Mouse (Mus musculus) forebrain, embryonic 12.5 days (tissue): ENCODE results near the gene Med13l. TPM values are rescaled to one million over a fixed set of nuclear protein-coding genes. Genes with fewer than 3 reads are reported as not detected.

Experiments used
- ATAC-seq: fragments of 200-750 bp; cut with Nextera tagmentation; 2 replicates; pipeline ENCODE4 v1.8.0; 2017; ENCODE audit warnings: moderate TSS enrichment; ENCODE audit not compliant: low FRiP score
- H3K27ac ChIP-seq: fragments of 300-500 bp; sonication (generic); 2 replicates; pipeline ENCODE4 v1.5.1; 2016; ENCODE audit warnings: mild to moderate bottlenecking
- H3K27me3 ChIP-seq: fragments of 300-500 bp; sonication (generic); 2 replicates; pipeline ENCODE4 v1.6.1; 2016; ENCODE audit warnings: mild to moderate bottlenecking
- H3K36me3 ChIP-seq: fragments of 300-500 bp; sonication (generic); replicated peaks from 2 replicates; pipeline ENCODE4 v1.6.1; 2016; ENCODE audit warnings: mild to moderate bottlenecking
- H3K4me1 ChIP-seq: fragments of 300-500 bp; sonication (generic); 2 replicates; pipeline ENCODE4 v1.6.1; 2016
- H3K4me2 ChIP-seq: fragments of 300-500 bp; sonication (generic); 2 replicates; pipeline ENCODE4 v1.6.1; 2016; ENCODE audit warnings: mild to moderate bottlenecking, moderate library complexity
- H3K4me3 ChIP-seq: fragments of 300-500 bp; sonication (generic); replicated peaks from 2 replicates; pipeline ENCODE4 v1.5.1; 2016; ENCODE audit warnings: mild to moderate bottlenecking
- H3K9ac ChIP-seq: fragments of 300-500 bp; sonication (generic); 2 replicates; pipeline ENCODE4 v1.6.1; 2016; ENCODE audit warnings: mild to moderate bottlenecking
- H3K9me3 ChIP-seq: fragments of 300-500 bp; sonication (generic); 2 replicates; pipeline ENCODE4 v1.6.1; 2016
- WGBS: fragments of 180-500 bp; shearing (Covaris S2); methylation state at CpG from one replicate; pipeline ENCODE4 v1.1.7; 2016; 5-methylcytosine and 5-hydroxymethylcytosine counted together
- polyA plus RNA-seq: library from polyadenylated mRNA; unstranded; fragments of >200 nt; fragmentation: Nextera tagmentation; extraction: Ambion mirVana; gene quantifications from 2 replicates; pipeline ENCODE4 v1.2.1, GENCODE M21; 2016

Gene Med13l
- polyA plus RNA-seq, 1 experiment from 2014 or later, result 17.7 TPM

- Histone ChIP-seq H3K4me1 (peaks cover under 1% of the 10 kb centered on the region), H3K36me3 (peaks cover 56% of the 10 kb centered on the region), H3K4me3 (no peak overlapping the region), H3K27me3 (no peaks in the 10 kb centered on the region), H3K9me3 (no peaks in the 10 kb centered on the region), H3K9ac (no peak overlapping the region), H3K4me2 (no peak overlapping the region), H3K27ac (no peak overlapping the region)
- 53% methylated on average over 5 of the region's 5 CpGs for WGBS
- ATAC-seq, result no peak
These were observed 202.9 kb downstream of the Med13l start for GRCm38 (mm10) chr5:118763353-118763752.

- Histone ChIP-seq H3K27me3 (peaks cover 13% of the 10 kb centered on the region), H3K27ac (peak overlapping the region; percentile 70), H3K4me2 (no peak overlapping the region), H3K4me1 (peaks cover 10% of the 10 kb centered on the region), H3K9ac (no peak overlapping the region), H3K9me3 (no peaks in the 10 kb centered on the region), H3K36me3 (no peaks in the 10 kb centered on the region), H3K4me3 (no peak overlapping the region)
- peak; percentile 90 for ATAC-seq
- WGBS, result 10% methylated on average over 6 of the region's 6 CpGs
These were observed 208.7 kb downstream of the Med13l start for GRCm38 (mm10) chr5:118769143-118769542.

- Histone ChIP-seq H3K9me3 (no peaks in the 10 kb centered on the region), H3K4me3 (no peak overlapping the region), H3K27ac (no peak overlapping the region), H3K4me1 (peaks cover 4% of the 10 kb centered on the region; the same call in 1 of the 2 replicates), H3K4me2 (no peak overlapping the region), H3K36me3 (no peaks in the 10 kb centered on the region), H3K27me3 (peaks cover 15% of the 10 kb centered on the region), H3K9ac (no peak overlapping the region)
- 42% methylated on average over 3 of the region's 3 CpGs for WGBS
- ATAC-seq, result no peak
These were observed 213.4 kb downstream of the Med13l start for GRCm38 (mm10) chr5:118773866-118774265.

GRCm38 (mm10) chr5:118776396-118776795 is 215.9 kb downstream of the Med13l start:
- Histone ChIP-seq H3K36me3 (no peaks in the 10 kb centered on the region), H3K4me2 (no peak overlapping the region), H3K4me3 (no peak overlapping the region), H3K9me3 (no peaks in the 10 kb centered on the region), H3K27ac (no peak overlapping the region), H3K9ac (no peak overlapping the region), H3K27me3 (peaks cover 27% of the 10 kb centered on the region), H3K4me1 (no peaks in the 10 kb centered on the region)
- WGBS, result 79% methylated on average over 6 of the region's 6 CpGs
- ATAC-seq, result no peak

- no peaks in the 10 kb centered on the region for H3K4me1 ChIP-seq
- H3K9ac ChIP-seq, result no peak overlapping the region
- no peak for ATAC-seq
- H3K9me3 ChIP-seq, result no peaks in the 10 kb centered on the region
- H3K27me3 ChIP-seq, result peaks cover 22% of the 10 kb centered on the region
- no peak overlapping the region for H3K4me2 ChIP-seq
- no peaks in the 10 kb centered on the region for H3K36me3 ChIP-seq
- no peak overlapping the region for H3K4me3 ChIP-seq
- H3K27ac ChIP-seq, result no peak overlapping the region
- 10% methylated on average over 17 of the region's 17 CpGs for WGBS
These were observed 221.1 kb downstream of the Med13l start for GRCm38 (mm10) chr5:118781598-118781997.

- H3K9ac ChIP-seq, result no peak overlapping the region
- peaks cover 22% of the 10 kb centered on the region for H3K27me3 ChIP-seq
- ATAC-seq, result no peak
- WGBS, result 84% methylated on average over 3 of the region's 3 CpGs
- H3K4me3 ChIP-seq, result no peak overlapping the region
- no peak overlapping the region for H3K4me2 ChIP-seq
- no peaks in the 10 kb centered on the region for H3K4me1 ChIP-seq
- no peak overlapping the region for H3K27ac ChIP-seq
- no peaks in the 10 kb centered on the region for H3K36me3 ChIP-seq
- H3K9me3 ChIP-seq, result no peaks in the 10 kb centered on the region
These were observed 221.7 kb downstream of the Med13l start for GRCm38 (mm10) chr5:118782139-118782538.

GRCm38 (mm10) chr5:118789226-118789625 is 228.7 kb downstream of the Med13l start:
- H3K9me3 ChIP-seq, result no peaks in the 10 kb centered on the region
- WGBS, result 88% methylated on average over 11 of the region's 11 CpGs
- no peak overlapping the region for H3K9ac ChIP-seq
- ATAC-seq, result no peak
- no peak overlapping the region for H3K27ac ChIP-seq
- H3K4me1 ChIP-seq, result no peaks in the 10 kb centered on the region
- H3K4me3 ChIP-seq, result no peak overlapping the region
- no peaks in the 10 kb centered on the region for H3K27me3 ChIP-seq
- H3K36me3 ChIP-seq, result no peaks in the 10 kb centered on the region
- no peak overlapping the region for H3K4me2 ChIP-seq

GRCm38 (mm10) chr5:118789776-118790175 is 229.3 kb downstream of the Med13l start:
- Histone ChIP-seq H3K9me3 (no peaks in the 10 kb centered on the region), H3K9ac (no peak overlapping the region), H3K27me3 (no peaks in the 10 kb centered on the region), H3K4me2 (no peak overlapping the region), H3K27ac (no peak overlapping the region), H3K36me3 (no peaks in the 10 kb centered on the region), H3K4me1 (no peaks in the 10 kb centered on the region), H3K4me3 (no peak overlapping the region)
- ATAC-seq, result no peak
- 66% methylated on average over 9 of the region's 9 CpGs for WGBS

GRCm38 (mm10) chr5:118797811-118798210 is 237.3 kb downstream of the Med13l start:
- H3K36me3 ChIP-seq, result no peaks in the 10 kb centered on the region
- H3K27me3 ChIP-seq, result peaks cover 12% of the 10 kb centered on the region; the same call in 1 of the 2 replicates
- H3K9me3 ChIP-seq, result no peaks in the 10 kb centered on the region
- no peak overlapping the region for H3K27ac ChIP-seq
- peaks cover 5% of the 10 kb centered on the region; the same call in 1 of the 2 replicates for H3K4me1 ChIP-seq
- no peak overlapping the region for H3K4me2 ChIP-seq
- H3K4me3 ChIP-seq, result no peak overlapping the region
- WGBS, result 89% methylated on average over 11 of the region's 11 CpGs
- no peak for ATAC-seq
- H3K9ac ChIP-seq, result no peak overlapping the region

GRCm38 (mm10) chr5:118801592-118801991 is 241.1 kb downstream of the Med13l start:
- WGBS, result 46% methylated on average over 5 of the region's 5 CpGs
- H3K27me3 ChIP-seq, result 0 out of 2 replicates have a peak, but pooled peaks cover 7% of the 10 kb centered on the region
- no peak overlapping the region for H3K9ac ChIP-seq
- peaks cover 16% of the 10 kb centered on the region for H3K4me1 ChIP-seq
- H3K27ac ChIP-seq, result no peak overlapping the region
- no peak for ATAC-seq
- H3K4me3 ChIP-seq, result no peak overlapping the region
- no peaks in the 10 kb centered on the region for H3K9me3 ChIP-seq
- H3K4me2 ChIP-seq, result no peak overlapping the region
- H3K36me3 ChIP-seq, result no peaks in the 10 kb centered on the region

- no peak overlapping the region for H3K4me3 ChIP-seq
- H3K4me2 ChIP-seq, result no peak overlapping the region
- peaks cover 16% of the 10 kb centered on the region for H3K4me1 ChIP-seq
- H3K36me3 ChIP-seq, result no peaks in the 10 kb centered on the region
- H3K9me3 ChIP-seq, result no peaks in the 10 kb centered on the region
- 0 out of 2 replicates have a peak, but pooled peaks cover 7% of the 10 kb centered on the region for H3K27me3 ChIP-seq
- H3K27ac ChIP-seq, result no peak overlapping the region
- WGBS, result 74% methylated on average over 7 of the region's 7 CpGs
- no peak overlapping the region for H3K9ac ChIP-seq
- ATAC-seq, result no peak
These were observed 241.6 kb downstream of the Med13l start for GRCm38 (mm10) chr5:118802036-118802435.

- Histone ChIP-seq H3K9me3 (no peaks in the 10 kb centered on the region), H3K27me3 (peaks cover 9% of the 10 kb centered on the region; the same call in 1 of the 2 replicates), H3K9ac (no peak overlapping the region), H3K4me2 (no peak overlapping the region), H3K4me1 (0 out of 2 replicates have a peak, but pooled peaks cover 1% of the 10 kb centered on the region), H3K27ac (no peak overlapping the region), H3K36me3 (no peaks in the 10 kb centered on the region), H3K4me3 (no peak overlapping the region)
- WGBS, result 83% methylated on average over 12 of the region's 12 CpGs
- ATAC-seq, result no peak
These were observed 248.5 kb downstream of the Med13l start for GRCm38 (mm10) chr5:118808946-118809345.

GRCm38 (mm10) chr5:118809588-118809987 is 249.1 kb downstream of the Med13l start:
- Histone ChIP-seq H3K9me3 (no peaks in the 10 kb centered on the region), H3K4me2 (no peak overlapping the region), H3K27me3 (peaks cover 9% of the 10 kb centered on the region; the same call in 1 of the 2 replicates), H3K27ac (no peak overlapping the region), H3K9ac (no peak overlapping the region), H3K4me1 (no peaks in the 10 kb centered on the region), H3K4me3 (no peak overlapping the region), H3K36me3 (no peaks in the 10 kb centered on the region)
- WGBS, result 82% methylated on average over 5 of the region's 5 CpGs
- no peak for ATAC-seq
